Mouse (Mus musculus): ENCODE results near the gene Trim37. TPM values are rescaled to one million over a fixed set of nuclear protein-coding genes. Genes with fewer than 3 reads are reported as not detected.

The Trim37 gene
- polyA plus RNA-seq (2021; fragmentation: Nextera tagmentation), result 107 and 112 TPM in 2 replicates
- long read RNA-seq, experiment 1, full-length matches to known transcripts, result 482 of 835 reads
- long read RNA-seq, experiment 1, partial matches to known transcripts, result 183 of 835 reads
- long read RNA-seq, experiment 1, other reads (novel, unspliced or antisense), result 170 of 835 reads
- long read RNA-seq, experiment 2, full-length matches to known transcripts, result 17 of 187 reads
- long read RNA-seq, experiment 2, partial matches to known transcripts, result 92 of 187 reads
- long read RNA-seq, experiment 2, other reads (novel, unspliced or antisense), result 78 of 187 reads

GRCm38 (mm10) chr11:87126824-87127816 is at the start of gene Trim37:
TSS of gene Trim37 (plus strand) at chr11:87127077.

DNA sequence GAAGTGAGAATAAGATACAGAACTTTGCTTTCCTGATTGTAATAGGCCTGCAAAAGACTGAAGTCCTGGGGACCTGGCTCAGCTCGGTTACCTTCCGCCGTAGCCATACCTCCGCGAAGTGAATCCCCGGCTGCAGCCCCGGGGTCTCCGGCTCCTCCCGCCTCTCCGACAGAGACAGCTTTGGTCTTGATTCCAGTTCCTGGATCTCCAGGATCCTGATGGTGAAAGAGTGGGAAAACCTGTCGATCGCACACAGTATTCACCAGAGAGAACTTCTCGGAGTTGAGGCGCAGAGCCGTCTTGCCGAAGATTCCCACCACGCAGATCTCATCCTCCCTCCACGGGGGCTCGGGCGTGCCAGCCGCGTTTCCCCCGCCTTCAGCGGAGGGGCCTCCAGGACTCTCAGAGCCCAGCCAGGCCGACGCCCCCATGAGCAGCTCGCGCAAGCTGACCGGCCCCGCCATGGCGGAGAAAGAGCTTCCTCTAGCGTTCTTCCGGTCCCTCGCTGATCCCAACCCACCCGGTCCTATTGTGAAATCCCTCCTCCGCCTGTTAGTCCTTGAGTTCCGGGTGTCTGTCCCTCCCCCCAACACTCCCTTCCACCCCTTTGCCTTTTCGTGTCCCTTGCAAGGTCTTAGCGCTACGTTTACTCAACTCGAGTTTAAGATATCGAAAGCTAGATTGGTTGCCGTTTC is 40.4 kb upstream of the Trim37 start, which contains the start of gene Smg8:
TSS of gene Smg8 (minus strand) at position 485 of the 695 bp plus-strand sequence.

DNA sequence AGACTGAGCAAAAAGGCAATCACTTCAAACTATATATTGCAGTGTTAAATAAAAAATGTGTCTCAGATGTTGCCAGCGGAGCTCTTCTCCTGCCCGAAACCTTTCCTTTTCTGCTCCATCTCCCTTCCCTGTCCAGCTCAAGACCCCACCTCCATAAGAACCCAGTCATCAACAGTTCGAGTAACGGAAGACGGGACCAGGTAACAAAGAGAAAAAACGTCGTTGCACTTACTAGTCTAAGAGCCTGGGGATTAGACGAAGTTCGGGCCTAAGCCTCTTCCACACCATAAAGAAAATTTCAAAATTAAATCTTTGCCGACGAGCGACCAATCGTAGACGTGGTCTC is 18.5 kb upstream of the Trim37 start, which contains the start of gene Prr11:
TSS of gene Prr11 (minus strand) at position 300 of the 346 bp plus-strand sequence.

DNA sequence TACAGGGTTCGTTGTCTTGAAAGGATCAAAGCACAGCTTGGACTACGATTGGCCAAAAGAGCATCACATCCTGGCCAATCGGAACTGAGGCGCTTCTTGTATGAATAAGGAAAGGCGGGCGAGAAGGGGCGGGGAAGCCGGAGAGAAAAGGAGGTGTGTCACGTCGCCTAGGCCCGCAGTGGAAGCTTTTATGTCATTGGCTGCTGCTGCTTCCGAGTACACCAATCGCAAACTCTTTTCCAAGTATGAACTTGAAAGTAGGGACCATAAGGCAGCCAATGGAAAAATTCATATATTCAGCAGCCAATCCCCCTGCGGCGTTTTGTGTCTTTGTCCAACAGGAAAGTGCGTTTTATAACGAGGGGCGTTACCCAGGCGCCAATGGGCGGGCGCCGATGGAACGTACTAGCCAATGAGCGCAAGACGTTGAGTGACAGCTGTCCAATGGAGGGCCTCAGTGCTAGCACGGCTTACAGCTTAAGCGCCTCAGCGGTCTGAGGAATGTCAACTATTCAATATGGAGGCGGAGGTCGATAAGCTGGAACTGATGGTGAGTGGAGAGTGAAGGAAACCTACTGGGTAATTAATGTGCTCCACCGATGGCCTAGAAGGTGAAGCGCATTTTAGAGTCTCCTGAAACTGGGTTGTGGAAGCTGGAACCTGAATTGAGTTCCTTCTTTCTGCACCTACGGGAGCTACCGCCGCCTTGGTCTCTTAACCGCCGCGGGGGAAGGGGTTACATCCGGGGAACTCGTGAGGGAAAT is 17.9 kb upstream of the Trim37 start, which contains the start of gene Ska2:
TSS of gene Ska2 (plus strand) at position 480 of the 764 bp plus-strand sequence.

Other genes starting within 250 kb of the Trim37 start
- gene Ypel2, start 133.4 kb upstream of the Trim37 start, polyA plus RNA-seq (2021; fragmentation: Nextera tagmentation), result 19.2 and 20.0 TPM in 2 replicates
- gene Gdpd1, start 53.0 kb upstream of the Trim37 start, polyA plus RNA-seq (2021; fragmentation: Nextera tagmentation), result 33.8 and 42.2 TPM in 2 replicates
- gene Smg8, start 40.3 kb upstream of the Trim37 start, polyA plus RNA-seq (2021; fragmentation: Nextera tagmentation), result 8.7 and 10.2 TPM in 2 replicates
- gene Prr11, start 18.4 kb upstream of the Trim37 start, polyA plus RNA-seq (2021; fragmentation: Nextera tagmentation), result 0.10 and 0.14 TPM in 2 replicates
- 7.4 and 10.4 TPM in 2 replicates for gene Ska2, start 17.8 kb upstream of the Trim37 start, polyA plus RNA-seq (2021; fragmentation: Nextera tagmentation)
- gene Ppm1e, start 231.9 kb downstream of the Trim37 start, polyA plus RNA-seq (2021; fragmentation: Nextera tagmentation), result 13.5 and 21.6 TPM in 2 replicates